Mouse (Mus musculus) myocyte (in vitro differentiated cells): ENCODE data around the gene Rpl10a. TPM values are rescaled to one million over a fixed set of nuclear protein-coding genes. Genes with fewer than 3 reads are reported as not detected.
"Not testable (repeated sequence)": the region's sequence is repeated elsewhere in the genome, so short reads cannot be mapped to it uniquely, and the experiment has no call there.

ENCODE experiments used
- H3K27me3 ChIP-seq: one replicate; pipeline ENCODE4 v1.6.1; 2011; ENCODE audit not compliant: control insufficient read depth, insufficient read depth, insufficient read length
- H3K36me3 ChIP-seq: one replicate; pipeline ENCODE4 v1.6.1; 2011; ENCODE audit not compliant: control insufficient read depth, insufficient read depth
- H3K4me2 ChIP-seq: one replicate; pipeline ENCODE4 v1.6.1; 2011; ENCODE audit warnings: low read depth, control low read depth
- H3K4me3 ChIP-seq: one replicate; pipeline ENCODE4 v1.5.1; 2011; ENCODE audit warnings: mild to moderate bottlenecking, control low read depth, moderate library complexity
- H3K79me2 ChIP-seq: one replicate; pipeline ENCODE4 v1.6.1; 2011; ENCODE audit not compliant: control insufficient read depth, insufficient read depth
- H3ac ChIP-seq: one replicate; pipeline ENCODE4 v1.6.1; 2011; ENCODE audit not compliant: control insufficient read depth, insufficient read length
- CEBPB ChIP-seq: IDR thresholded peaks from 2 replicates; pipeline ENCODE4 v1.6.1; 2011; ENCODE audit warnings: mild to moderate bottlenecking, moderate library complexity; ENCODE audit not compliant: poor library complexity, insufficient read depth, severe bottlenecking
- E2F4 ChIP-seq: IDR thresholded peaks from one replicate; pipeline ENCODE4 v1.6.1; 2011; ENCODE audit warnings: mild to moderate bottlenecking, control low read depth, moderate library complexity; ENCODE audit not compliant: insufficient read depth
- MAX ChIP-seq: IDR thresholded peaks from one replicate; pipeline ENCODE4 v1.6.1; 2011; ENCODE audit warnings: low read depth, mild to moderate bottlenecking, control low read depth
- MYOD1 ChIP-seq, 3 experiments: IDR thresholded peaks; one replicate each; pipeline ENCODE4 v1.6.1; 2011; ENCODE audit warnings: control low read depth in 2 of 3, low read depth in 2 of 3, mild to moderate bottlenecking in 2 of 3, moderate library complexity in 1 of 3; ENCODE audit not compliant: insufficient read length in 2 of 3, control insufficient read depth in 1 of 3
- MYOG ChIP-seq, 3 experiments: IDR thresholded peaks; one replicate each; pipeline ENCODE4 v1.6.1; 2011; ENCODE audit warnings: control low read depth in 2 of 3, low read depth in 2 of 3, mild to moderate bottlenecking in 2 of 3; ENCODE audit not compliant: insufficient read length in 2 of 3, control insufficient read depth in 1 of 3, insufficient read depth in 1 of 3
- POLR2A ChIP-seq: IDR thresholded peaks from one replicate; pipeline ENCODE4 v1.6.1; 2011; ENCODE audit warnings: low read depth, mild to moderate bottlenecking, control low read depth, moderate library complexity; ENCODE audit not compliant: insufficient read length
- POLR2AphosphoS2 ChIP-seq: IDR thresholded peaks from one replicate; pipeline ENCODE4 v1.6.1; 2011; ENCODE audit warnings: low read depth, control low read depth; ENCODE audit not compliant: insufficient read length
- REST ChIP-seq: IDR thresholded peaks from one replicate; pipeline ENCODE4 v1.6.1; 2011; ENCODE audit warnings: mild to moderate bottlenecking, control low read depth, moderate library complexity; ENCODE audit not compliant: insufficient read depth, insufficient read length
- SRF ChIP-seq: IDR thresholded peaks from one replicate; pipeline ENCODE4 v1.6.1; 2011; ENCODE audit warnings: low read depth; ENCODE audit not compliant: control insufficient read depth, insufficient read length
- TCF12 ChIP-seq: IDR thresholded peaks from one replicate; pipeline ENCODE4 v1.6.1; 2011; ENCODE audit warnings: mild to moderate bottlenecking, control low read depth; ENCODE audit not compliant: poor library complexity, insufficient read depth, severe bottlenecking
- TCF3 ChIP-seq: IDR thresholded peaks from one replicate; pipeline ENCODE4 v1.6.1; 2011; ENCODE audit warnings: low read depth, control low read depth; ENCODE audit not compliant: insufficient read length
- USF1 ChIP-seq: IDR thresholded peaks from one replicate; pipeline ENCODE4 v1.6.1; 2011; ENCODE audit warnings: low read depth, mild to moderate bottlenecking, control low read depth, moderate library complexity
- polyA plus RNA-seq: library from polyadenylated mRNA; unstranded; fragments of >200 nt; fragmentation: generic; extraction: Trizol; gene quantifications from one replicate; pipeline ENCODE4 v1.2.1, GENCODE M21; 2012; ENCODE audit warnings: missing spikeins

The Rpl10a gene
- polyA plus RNA-seq, 1 experiment, result 2,984 TPM

GRCm38 (mm10) chr17:28350466-28351352 is 22.4 kb downstream of the Rpl10a start, which contains the start of gene Tead3:
TSS of gene Tead3 (minus strand) at chr17:28350817.
- Histone ChIP-seq H3ac (peak within 1 kb of the TSS; percentile 80), H3K79me2 (peaks cover 40% of the 10 kb centered on the region), H3K36me3 (no peaks in the 10 kb centered on the region), H3K4me3 (peak within 1 kb of the TSS; percentile 73), H3K27me3 (no peaks in the 10 kb centered on the region), H3K4me2 (peak within 1 kb of the TSS; percentile 97)
- TF ChIP-seq SRF (no peak), TCF3 (no peak), POLR2AphosphoS2 (peak; percentile 54), MYOG (IDR thresholded peaks at IDR 0.05; ENCODE audit: control insufficient read depth in 1 of 3, insufficient read depth in 1 of 3, insufficient read length in 2 of 3, low read depth in 2 of 3) (no peak), USF1 (no peak), REST (no peak), E2F4 (no peak), MAX (no peak), POLR2A (peak; percentile 74), CEBPB (no peak), TCF12 (no peak), MYOD1 (IDR thresholded peaks at IDR 0.05; ENCODE audit: control insufficient read depth in 1 of 3, insufficient read length in 2 of 3, low read depth in 2 of 3) (no peak)

GRCm38 (mm10) chr17:28351353-28351890 is 23.2 kb downstream of the Rpl10a start:
- H3ac ChIP-seq, result peak overlapping the region; percentile 80
- H3K27me3 ChIP-seq, result no peaks in the 10 kb centered on the region
- H3K79me2 ChIP-seq, result peaks cover 34% of the 10 kb centered on the region
- H3K36me3 ChIP-seq, result no peaks in the 10 kb centered on the region
- TF ChIP-seq SRF, result no peak
- no peak for TF ChIP-seq MAX
- TF ChIP-seq POLR2AphosphoS2, result no peak
- no peak for TF ChIP-seq E2F4
- TF ChIP-seq MYOG (IDR thresholded peaks at IDR 0.05; ENCODE audit: control insufficient read depth in 1 of 3, insufficient read depth in 1 of 3, insufficient read length in 2 of 3, low read depth in 2 of 3), result no peak
- TF ChIP-seq TCF12, result no peak
- no peak for TF ChIP-seq REST
- no peak for TF ChIP-seq POLR2A
- no peak for TF ChIP-seq USF1
- no peak for TF ChIP-seq CEBPB
- TF ChIP-seq TCF3, result no peak
- TF ChIP-seq MYOD1 (IDR thresholded peaks at IDR 0.05; ENCODE audit: control insufficient read depth in 1 of 3, insufficient read length in 2 of 3, low read depth in 2 of 3), result no peak
- H3K4me2 ChIP-seq, result peak overlapping the region; percentile 83
- peak overlapping the region; percentile 73 for H3K4me3 ChIP-seq

GRCm38 (mm10) chr17:28352018-28352417 is 23.7 kb downstream of the Rpl10a start:
- H3K4me2 ChIP-seq, result no peak overlapping the region
- peaks cover 29% of the 10 kb centered on the region for H3K79me2 ChIP-seq
- no peak overlapping the region for H3ac ChIP-seq
- H3K36me3 ChIP-seq, result no peaks in the 10 kb centered on the region
- H3K4me3 ChIP-seq, result peak overlapping the region; percentile 73
- no peaks in the 10 kb centered on the region for H3K27me3 ChIP-seq
- no peak for TF ChIP-seq E2F4
- no peak for TF ChIP-seq MYOG (IDR thresholded peaks at IDR 0.05; ENCODE audit: control insufficient read depth in 1 of 3, insufficient read depth in 1 of 3, insufficient read length in 2 of 3, low read depth in 2 of 3)
- TF ChIP-seq MAX, result no peak
- TF ChIP-seq MYOD1 (IDR thresholded peaks at IDR 0.05; ENCODE audit: control insufficient read depth in 1 of 3, insufficient read length in 2 of 3, low read depth in 2 of 3), result no peak
- no peak for TF ChIP-seq POLR2A
- no peak for TF ChIP-seq TCF3
- TF ChIP-seq CEBPB, result no peak
- TF ChIP-seq USF1, result no peak
- no peak for TF ChIP-seq SRF
- TF ChIP-seq TCF12, result no peak
- TF ChIP-seq POLR2AphosphoS2, result no peak
- TF ChIP-seq REST, result no peak

- Histone ChIP-seq H3K27me3 (no peaks in the 10 kb centered on the region), H3K4me2 (no peak overlapping the region), H3K79me2 (no peaks in the 10 kb centered on the region), H3ac (no peak overlapping the region), H3K4me3 (no peak overlapping the region), H3K36me3 (no peaks in the 10 kb centered on the region)
- no peak for TF ChIP-seq POLR2A
- TF ChIP-seq TCF12, result no peak
These were observed 27.6 kb downstream of the Rpl10a start for GRCm38 (mm10) chr17:28355871-28356270.

GRCm38 (mm10) chr17:28358576-28359261 is 30.4 kb downstream of the Rpl10a start:
- not testable (repeated sequence) for H3K79me2 ChIP-seq, H3K27me3 ChIP-seq, H3K4me3 ChIP-seq, H3K36me3 ChIP-seq, H3ac ChIP-seq, H3K4me2 ChIP-seq
